Mouse (Mus musculus) embryo, embryonic 11.5 days (tissue): Measurements from ENCODE around the gene Npas3.

Experiments used
- DNase-seq: peaks from one replicate; pipeline ENCODE4 v3.0.0-alpha.2; 2012; ENCODE audit warnings: low read depth, low spot score

Npas3 gene

DNA sequence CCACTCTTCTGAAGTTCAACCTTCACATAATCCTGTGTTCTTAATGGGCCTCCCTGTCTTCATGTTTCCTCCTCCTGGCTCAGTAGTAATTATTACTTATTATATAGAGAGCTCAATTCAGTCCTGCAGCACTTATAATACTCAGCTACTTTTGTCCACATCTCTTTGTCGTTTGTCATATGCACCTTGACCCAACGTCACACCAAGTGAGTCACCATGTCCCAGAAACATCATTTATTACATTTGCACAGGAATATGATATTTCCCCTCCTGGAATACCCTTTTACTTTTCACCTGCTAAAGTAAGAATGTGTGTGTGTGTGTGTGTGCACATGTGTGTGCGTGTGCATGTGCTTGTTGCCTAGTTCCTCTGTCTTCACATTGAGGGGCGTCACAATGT, 161.2 kb downstream of the Npas3 start:
- no peak for DNase-seq

DNA sequence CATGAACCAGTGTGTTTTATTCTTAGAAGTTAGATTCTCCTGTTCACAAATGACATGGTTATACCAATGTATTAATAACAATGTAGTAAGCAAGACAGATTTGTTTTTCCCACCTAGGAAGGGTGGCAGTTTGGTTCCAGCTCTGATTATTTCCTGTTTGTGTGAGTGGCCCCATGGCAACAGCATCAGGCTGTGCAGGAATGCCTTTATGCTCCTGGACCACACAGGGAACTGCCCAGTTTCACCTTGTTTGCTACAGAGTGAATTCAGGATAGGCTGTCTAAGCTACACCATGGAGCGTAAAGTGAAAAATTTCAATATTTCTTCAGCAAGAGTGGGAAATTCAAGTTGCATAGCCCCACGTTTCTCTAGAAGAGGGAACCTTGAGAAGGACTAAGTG, 162.2 kb downstream of the Npas3 start:
- DNase-seq = no peak

GRCm38 (mm10) chr12:53416096-53416495, 167.6 kb downstream of the Npas3 start:
- DNase-seq = no peak

- no peak for DNase-seq
These were observed 173.2 kb downstream of the Npas3 start for GRCm38 (mm10) chr12:53421701-53422100.

- no peak for DNase-seq
These were observed 175.2 kb downstream of the Npas3 start for GRCm38 (mm10) chr12:53423631-53424030.

DNA sequence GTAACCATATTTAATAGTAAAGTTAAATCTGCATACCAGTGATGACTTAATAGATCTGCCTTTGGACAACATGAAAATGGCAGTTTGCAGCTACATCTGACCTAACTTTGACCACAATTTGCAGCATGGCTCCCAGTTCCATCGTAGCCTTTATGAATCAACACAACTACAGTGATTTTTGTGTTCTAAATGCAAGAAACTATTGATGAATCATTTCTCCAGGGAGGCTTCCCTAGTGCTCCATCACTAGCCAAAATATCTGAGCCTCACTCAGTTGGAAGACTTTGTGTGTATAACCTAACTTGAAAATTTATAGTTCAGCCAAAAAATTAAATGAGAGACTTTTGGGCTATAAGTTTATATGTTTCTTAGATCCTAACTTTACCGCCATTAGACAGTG, 177.5 kb downstream of the Npas3 start:
- no peak for DNase-seq

GRCm38 (mm10) chr12:53427153-53427552, 178.7 kb downstream of the Npas3 start:
- no peak for DNase-seq

DNA sequence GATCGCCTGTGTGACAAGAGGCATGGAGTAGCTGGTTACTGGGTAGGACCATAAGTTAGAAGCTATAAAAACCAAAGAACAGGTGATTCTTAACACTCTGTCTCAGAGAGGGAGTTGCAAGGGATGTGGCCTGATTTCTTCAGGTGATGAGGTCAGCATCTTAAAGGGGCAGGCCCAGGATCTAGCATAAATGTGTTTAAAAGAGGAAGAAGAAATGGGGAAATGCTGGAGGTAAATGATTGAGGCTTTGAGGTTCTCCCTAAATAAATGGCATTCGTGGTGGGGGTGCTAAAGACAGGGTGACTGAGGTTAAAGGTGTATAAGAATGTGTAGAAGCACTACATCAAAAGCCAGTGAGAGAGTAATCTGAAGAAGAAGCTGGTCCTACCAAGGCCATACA, 193.6 kb downstream of the Npas3 start:
- no peak for DNase-seq

GRCm38 (mm10) chr12:53447469-53447868, 199.0 kb downstream of the Npas3 start:
- peak; percentile 9 for DNase-seq

GRCm38 (mm10) chr12:53448040-53448439, 199.6 kb downstream of the Npas3 start:
- peak; percentile 9 for DNase-seq

DNA sequence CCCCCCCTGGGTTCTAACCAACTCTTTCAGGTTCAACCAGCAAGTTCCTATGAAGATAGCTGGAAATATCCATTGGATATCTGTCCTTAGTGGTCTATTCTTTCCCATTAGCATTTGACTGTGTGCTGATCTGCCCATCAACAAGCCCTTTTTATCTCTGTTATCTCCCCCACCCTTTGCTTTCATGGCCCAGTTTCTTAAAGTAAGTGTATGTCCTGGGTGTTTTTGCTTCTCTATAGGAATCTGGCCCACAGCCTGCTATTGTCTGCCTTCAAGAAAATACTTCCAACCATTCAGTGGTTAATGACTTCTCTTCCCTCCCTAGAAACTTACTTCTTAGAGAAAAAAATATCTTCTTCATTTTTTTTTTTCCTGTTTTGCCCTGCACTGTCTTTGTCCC, 219.1 kb downstream of the Npas3 start:
- no peak for DNase-seq

- no peak for DNase-seq
These were observed 226.0 kb downstream of the Npas3 start for GRCm38 (mm10) chr12:53474486-53474885.

DNA sequence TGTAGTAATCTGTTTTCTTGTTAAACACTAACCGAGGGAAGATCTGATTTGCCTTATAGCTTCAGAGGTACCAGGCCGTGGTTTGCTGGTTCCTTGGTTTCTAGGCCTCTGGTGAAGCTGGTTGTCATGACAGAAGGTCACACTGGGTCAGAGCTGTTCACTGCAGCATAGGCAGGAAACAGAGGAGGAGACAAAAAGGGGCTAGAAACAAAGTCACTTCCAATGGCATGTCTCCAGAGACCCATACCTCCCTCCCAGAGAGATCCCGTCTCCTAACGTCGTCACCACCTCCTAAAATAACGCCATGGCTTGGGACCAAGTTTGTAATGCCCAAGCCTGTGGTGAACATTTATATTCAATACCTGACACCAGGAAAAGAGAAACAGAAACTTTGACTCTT, 236.4 kb downstream of the Npas3 start:
- DNase-seq = no peak

DNA sequence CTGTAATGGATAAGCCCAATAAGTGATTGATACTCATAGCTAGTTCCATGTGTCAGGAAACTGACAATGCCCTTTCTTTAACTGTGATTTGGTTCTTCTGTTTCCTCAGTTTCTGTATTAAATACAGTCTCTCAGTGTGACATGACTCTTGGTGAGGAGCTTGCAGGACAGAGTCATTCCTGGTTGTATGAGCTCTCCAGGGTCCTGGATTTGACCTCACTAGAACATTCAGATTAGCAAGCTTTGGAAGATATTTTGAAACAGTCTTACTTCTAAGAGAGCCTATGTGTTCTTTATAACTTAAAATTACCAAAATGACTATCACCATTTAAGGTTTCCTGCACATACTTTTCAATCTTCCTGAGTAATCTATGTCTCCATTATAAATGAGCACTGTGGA, 247.9 kb downstream of the Npas3 start:
- no peak for DNase-seq

- DNase-seq = no peak
These were observed 266.4 kb downstream of the Npas3 start for GRCm38 (mm10) chr12:53514885-53515284.

- no peak for DNase-seq
These were observed 271.1 kb downstream of the Npas3 start for GRCm38 (mm10) chr12:53519556-53519955.

DNA sequence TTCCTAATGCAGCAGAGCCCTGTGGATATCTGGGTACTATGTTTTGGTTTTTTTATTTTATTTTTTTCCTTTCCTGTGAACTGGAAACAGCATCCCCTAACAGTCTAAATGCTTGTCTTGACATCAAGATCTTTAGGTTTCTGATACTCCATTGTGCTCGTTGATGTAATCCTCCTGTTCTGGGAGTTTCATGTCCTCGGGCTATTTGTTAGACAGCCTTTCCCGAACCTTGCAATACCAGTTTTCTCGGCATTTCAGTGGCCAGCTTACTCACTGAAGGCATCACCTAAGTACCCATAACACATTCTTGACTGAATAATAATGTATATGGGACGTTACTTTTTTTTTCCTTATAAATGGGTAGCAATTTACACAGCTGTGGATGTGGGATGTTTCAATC, 274.2 kb downstream of the Npas3 start:
- no peak for DNase-seq

DNA sequence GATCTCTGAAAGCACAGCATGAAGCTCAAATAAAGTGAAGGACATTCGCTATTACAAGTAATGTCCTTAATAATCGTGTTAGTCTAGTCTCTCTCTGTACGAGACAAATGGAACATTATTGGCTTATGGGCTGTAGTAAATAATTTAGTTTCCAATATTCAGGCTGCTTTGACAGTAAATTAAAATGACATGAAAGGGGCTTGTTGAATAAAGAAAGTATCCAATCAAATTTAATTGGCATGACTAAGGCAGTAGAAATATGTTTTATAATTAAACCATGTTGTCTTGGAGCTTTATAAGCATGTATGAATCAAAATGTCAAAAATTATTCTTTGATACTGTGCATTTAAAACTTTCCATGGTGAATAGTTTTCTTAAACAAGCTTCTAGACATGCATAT, 278.6 kb downstream of the Npas3 start:
- no peak for DNase-seq

DNA sequence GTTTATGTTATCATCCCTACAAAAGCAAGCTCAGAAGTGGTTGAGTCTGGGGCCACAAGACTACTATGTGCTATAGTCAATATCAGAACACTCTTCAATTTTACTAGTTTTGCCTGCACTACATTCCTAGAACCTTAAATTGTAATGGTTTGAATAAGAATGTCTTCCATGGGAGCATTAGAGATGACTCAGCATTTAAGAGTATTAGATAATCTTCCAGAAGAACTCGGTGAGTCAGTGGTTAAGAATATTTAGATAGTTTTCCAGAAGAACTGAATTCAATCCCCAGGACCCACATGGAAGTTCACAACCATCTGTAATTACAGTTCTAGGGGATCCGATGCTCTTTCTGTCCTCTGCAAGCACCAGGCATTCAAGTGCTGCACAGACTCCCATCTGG, 280.9 kb downstream of the Npas3 start:
- no peak for DNase-seq

DNA sequence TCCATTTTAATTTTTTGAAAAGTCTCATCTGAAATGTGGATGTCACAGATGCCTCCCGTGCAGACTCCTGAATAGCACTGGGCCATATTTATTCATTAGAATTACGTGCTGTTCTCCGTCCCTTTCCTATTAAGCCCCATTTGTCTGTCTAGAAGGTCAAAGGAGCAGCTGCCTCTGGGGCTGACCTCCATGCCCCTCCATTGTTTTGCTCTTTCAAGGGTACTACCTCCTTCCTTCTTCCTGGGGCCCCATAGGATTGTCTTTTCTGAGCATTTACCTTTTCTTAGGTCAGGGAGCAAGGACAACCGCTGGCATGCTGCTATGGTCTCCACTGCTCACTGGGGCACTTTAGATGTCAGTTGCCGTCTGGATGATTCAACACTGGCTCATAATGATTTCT, 288.3 kb downstream of the Npas3 start:
- no peak for DNase-seq

DNA sequence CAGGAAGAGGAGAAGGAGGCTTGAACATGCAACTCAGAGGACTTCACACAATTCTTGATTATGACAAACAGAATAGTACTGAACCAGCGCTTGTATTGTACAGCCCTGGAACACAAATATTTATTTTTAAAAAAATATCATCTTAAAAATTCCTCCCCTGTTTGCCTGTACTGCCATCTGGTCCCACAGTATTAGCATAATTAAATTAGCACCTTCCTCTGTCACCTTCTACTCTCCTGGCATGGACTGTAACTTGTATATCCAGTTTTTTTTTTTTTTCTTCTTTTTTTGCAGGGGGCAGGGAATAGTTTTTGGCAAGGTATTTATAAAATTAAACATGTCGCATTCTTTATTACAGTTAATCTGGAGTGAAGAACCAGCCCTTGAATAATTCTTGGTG, 307.9 kb downstream of the Npas3 start:
- no peak for DNase-seq

DNA sequence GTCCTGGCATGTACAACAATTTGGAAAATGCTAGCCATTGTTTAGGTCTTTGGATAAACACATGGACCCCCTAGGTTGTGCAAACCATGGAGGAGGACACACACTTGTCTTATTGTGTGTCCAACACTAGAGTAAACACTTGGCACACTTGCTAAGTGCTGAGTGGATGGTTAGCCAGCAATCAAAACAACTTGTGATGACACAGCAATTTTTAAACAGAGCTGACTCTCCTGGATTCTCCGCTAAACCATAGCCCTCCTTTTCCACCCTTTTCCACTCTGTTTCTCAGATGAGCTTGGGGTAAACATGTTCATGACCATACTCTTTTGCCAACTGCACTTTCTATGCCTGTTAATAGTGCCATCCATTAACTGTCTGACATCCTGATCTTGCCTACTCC, 309.8 kb downstream of the Npas3 start:
- no peak for DNase-seq

DNA sequence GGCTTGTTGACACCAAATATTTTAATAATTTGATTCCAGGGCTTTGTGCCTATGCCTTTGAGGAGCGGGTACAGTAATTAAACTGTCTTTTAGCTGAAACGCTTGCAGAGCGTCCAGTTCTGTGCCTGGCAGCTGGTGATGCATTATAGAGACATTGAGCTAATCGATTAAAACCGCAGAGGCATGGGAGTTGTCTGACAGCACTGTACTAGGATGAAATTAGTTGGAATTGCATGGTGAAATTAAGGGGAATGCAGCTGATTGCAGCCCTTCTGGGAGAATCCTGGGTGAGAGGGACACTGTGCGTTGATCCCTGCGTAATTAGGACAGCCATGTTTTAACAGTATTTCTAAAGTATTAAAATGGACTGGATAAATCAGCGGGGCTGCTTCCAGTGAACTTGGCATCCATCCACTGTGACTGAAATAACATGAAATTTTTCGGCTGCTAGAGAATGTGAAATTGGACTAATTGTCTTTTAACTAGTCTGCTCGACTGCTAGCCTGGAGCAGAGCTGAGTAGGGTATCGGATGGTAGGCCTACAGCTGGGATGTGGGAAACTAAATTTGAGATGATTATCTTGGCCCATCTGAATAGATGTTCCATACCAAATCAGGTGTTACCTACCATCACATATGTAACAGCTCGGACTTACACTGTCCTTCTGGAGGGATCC, 318.4 kb downstream of the Npas3 start:
- no peak for DNase-seq

DNA sequence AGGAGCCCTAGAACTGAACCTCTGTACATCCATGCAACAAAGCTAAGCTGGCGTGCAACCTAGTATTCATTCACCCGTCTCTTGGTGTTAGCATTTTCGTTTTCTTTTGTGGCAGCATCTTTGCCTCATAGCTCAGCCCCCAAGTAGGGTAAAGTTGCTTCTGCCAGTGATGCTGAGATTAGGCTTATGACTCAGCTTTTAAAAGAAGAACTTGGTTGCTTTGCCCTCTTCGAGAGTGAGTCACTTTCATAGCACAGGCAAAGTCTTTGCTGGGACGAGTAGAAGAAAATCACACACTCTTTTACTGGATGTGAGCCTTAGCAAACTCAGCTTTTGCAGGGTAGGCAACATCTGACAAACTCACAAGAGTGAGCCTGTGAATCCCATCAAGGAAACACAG, 332.7 kb downstream of the Npas3 start:
- DNase-seq = no peak
